Mouse (Mus musculus) stomach, postnatal 0 days (tissue): ENCODE measurements around the gene Pla2g12b.

ENCODE experiments used
- CTCF ChIP-seq: IDR thresholded peaks from 2 replicates; pipeline ENCODE4 v1.5.1; 2016; ENCODE audit warnings: antibody characterized with exemption, low read depth, mild to moderate bottlenecking, moderate library complexity
- EP300 ChIP-seq: optimal IDR thresholded peaks from 2 replicates; pipeline ENCODE3; 2016; ENCODE audit warnings: antibody characterized with exemption

DNA sequence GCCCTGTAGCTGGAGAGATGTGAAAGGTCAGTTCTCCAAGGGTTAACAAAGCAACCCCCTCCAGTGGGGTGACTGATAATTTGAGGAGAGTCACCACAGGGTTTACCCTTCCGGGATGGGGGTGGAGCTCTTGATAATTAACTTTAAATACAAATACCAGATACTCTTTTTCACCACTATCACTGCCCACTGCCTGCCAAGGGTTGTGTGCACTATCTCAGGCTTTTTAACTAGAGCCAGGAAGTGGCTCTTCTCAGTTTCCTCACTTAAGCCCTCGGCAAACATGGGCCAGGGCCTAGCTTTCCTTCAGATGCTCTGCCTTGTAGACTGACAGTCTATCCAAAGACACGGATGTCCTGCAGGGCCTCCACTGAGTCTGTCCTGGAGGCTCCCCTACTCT lies 23.5 kb upstream of the Pla2g12b start:
- TF ChIP-seq CTCF: no peak
- no peak for TF ChIP-seq EP300
